1 mouse cellular context compared by ENCODE assay signal in genomic region chr3:153790455-153790856, GRCm38 (mm10).
TF ChIP-seq lines count a peak whose summit lies in the region.

No protein-coding gene starts in this region.

TF ChIP-seq in MEL, 35 proteins besides CTCF, POLR2A, EP300 and RAD21 (continued from another document):
- TF ChIP-seq MXI1 (IDR thresholded peaks at IDR 0.05; ENCODE audit: low read depth, low read length) (peak; percentile 43; the same call in 1 of the 2 replicates), SMC3 (IDR thresholded peaks at IDR 0.05; ENCODE audit: low read depth, low read length) (no peak; the same call in 1 of the 2 replicates), TAL1 (IDR thresholded peaks at IDR 0.05; ENCODE audit: low read length) (0 out of 2 replicates have a peak, but pooled peaks have one; percentile 26), BHLHE40 (IDR thresholded peaks at IDR 0.05; ENCODE audit: borderline replicate concordance, low read depth, low read length) (0 out of 2 replicates have a peak, but pooled peaks have one; percentile 1), HCFC1 (IDR thresholded peaks at IDR 0.05; ENCODE audit: low read depth, low read length) (peak; percentile 60), POLR2AphosphoS5 (IDR thresholded peaks at IDR 0.05; ENCODE audit: borderline replicate concordance, low read depth, low read length) (no peak), MYB (IDR thresholded peaks at IDR 0.05; ENCODE audit: low read depth, low read length) (no peak; the same call in 1 of the 2 replicates)
